Mouse (Mus musculus): ENCODE results near the gene Klk8. TPM values are rescaled to one million over a fixed set of nuclear protein-coding genes. Genes with fewer than 3 reads are reported as not detected.

The Klk8 gene
- polyA plus RNA-seq (2014; fragmentation: Nextera tagmentation; extraction: Ambion mirVana), result 7.6 and 8.6 TPM in 2 replicates

DNA sequence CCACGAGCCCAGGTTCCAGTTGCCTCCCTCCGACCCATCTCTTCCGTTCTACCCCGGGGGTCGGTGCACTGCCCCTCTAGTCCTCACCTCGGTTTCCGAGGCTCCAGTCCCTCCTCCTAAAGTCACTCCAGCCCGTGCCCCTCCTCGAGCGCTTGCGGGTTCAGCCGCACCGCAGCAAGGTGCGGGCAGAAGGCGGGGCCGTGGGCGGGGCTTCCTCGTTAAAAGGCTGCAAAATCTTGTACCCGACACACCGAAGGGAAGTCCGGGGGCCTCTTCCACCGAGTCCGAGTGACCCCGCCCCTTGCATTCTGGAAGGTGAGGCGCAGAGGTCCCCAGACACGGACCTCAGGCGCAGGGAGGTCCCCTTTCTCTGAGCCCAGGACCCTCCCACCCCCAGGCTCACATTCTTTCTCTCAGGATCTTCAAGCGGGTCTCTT, at the start of gene Klk8:
Klk8 (plus strand) TSS at position 245 of the 437 bp plus-strand sequence.
- peak within 1 kb of the TSS; percentile 61 for H3K4me2 ChIP-seq (ENCODE audit: low read depth, low read length)

DNA sequence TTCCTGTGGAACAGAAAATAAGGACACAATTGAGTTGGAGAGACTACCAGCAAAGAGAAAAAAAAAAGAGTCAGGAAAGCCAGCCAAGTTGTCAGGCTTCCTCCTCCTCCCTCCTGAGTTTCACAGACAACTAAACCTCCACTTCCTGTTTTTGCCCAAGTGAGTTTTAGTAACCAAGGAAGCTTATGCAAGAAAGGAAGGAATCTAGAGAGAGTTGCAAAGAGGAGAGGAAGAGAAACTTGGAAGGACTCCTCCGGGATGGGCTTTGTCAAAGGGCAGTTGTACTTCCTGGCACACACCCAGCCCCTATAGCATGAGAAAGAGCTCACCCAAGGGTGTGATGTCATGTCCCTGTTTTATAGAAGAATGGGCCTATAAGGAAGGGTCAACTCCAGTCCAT, 49.6 kb upstream of the Klk8 start:
- no peaks in the 10 kb centered on the region for H3K9me3 ChIP-seq (ENCODE audit: control insufficient read depth, low read length)
- no peak overlapping the region for H3K9ac ChIP-seq (replicated peaks; ENCODE audit: low read depth, low read length)
- H3K36me3 ChIP-seq (ENCODE audit: control insufficient read depth, insufficient read depth, low read length), result no peaks in the 10 kb centered on the region
- WGBS, result 53% methylated on average over 1 of the region's 1 CpGs
- no peak overlapping the region for H3K4me2 ChIP-seq (ENCODE audit: low read depth, low read length)
- no peaks in the 10 kb centered on the region for H3K4me1 ChIP-seq (ENCODE audit: control insufficient read depth, insufficient read depth, low read length)
- H3K27me3 ChIP-seq (ENCODE audit: control insufficient read depth, insufficient read depth, low read length), result no peaks in the 10 kb centered on the region
- ATAC-seq (ENCODE audit: low read depth), result no peak
- no peak overlapping the region for H3K4me3 ChIP-seq (ENCODE audit: low read depth, low read length)
- no peak overlapping the region for H3K27ac ChIP-seq (ENCODE audit: low read depth, low read length)

More for the DNA sequence above, at the start of gene Klk8:
- Histone ChIP-seq H3K27ac (ENCODE audit: low read depth, low read length) (no peak within 1 kb of the TSS), H3K36me3 (ENCODE audit: control insufficient read depth, insufficient read depth, low read length) (no peaks in the 10 kb centered on the region), H3K27me3 (ENCODE audit: control insufficient read depth, insufficient read depth, low read length) (peaks cover 23% of the 10 kb centered on the region), H3K4me3 (ENCODE audit: low read depth, low read length) (peak within 1 kb of the TSS; percentile 39), H3K9me3 (ENCODE audit: control insufficient read depth, low read length) (no peaks in the 10 kb centered on the region), H3K4me1 (ENCODE audit: control insufficient read depth, insufficient read depth, low read length) (peaks cover 4% of the 10 kb centered on the region; the same call in 1 of the 2 replicates), H3K9ac (replicated peaks; ENCODE audit: low read depth, low read length) (peak within 1 kb of the TSS; percentile 48)
- peak; percentile 67 for ATAC-seq (ENCODE audit: low read depth)
- WGBS, result under 1% methylated on average over 28 of the region's 28 CpGs

GRCm38 (mm10) chr7:43752806-43753205, 44.6 kb upstream of the Klk8 start:
- Histone ChIP-seq H3K36me3 (ENCODE audit: control insufficient read depth, insufficient read depth, low read length) (no peaks in the 10 kb centered on the region), H3K4me2 (ENCODE audit: low read depth, low read length) (no peak overlapping the region), H3K27me3 (ENCODE audit: control insufficient read depth, insufficient read depth, low read length) (no peaks in the 10 kb centered on the region), H3K4me1 (ENCODE audit: control insufficient read depth, insufficient read depth, low read length) (no peaks in the 10 kb centered on the region), H3K4me3 (ENCODE audit: low read depth, low read length) (no peak overlapping the region), H3K9ac (replicated peaks; ENCODE audit: low read depth, low read length) (no peak overlapping the region), H3K27ac (ENCODE audit: low read depth, low read length) (no peak overlapping the region), H3K9me3 (ENCODE audit: control insufficient read depth, low read length) (no peaks in the 10 kb centered on the region)
- WGBS, result 82% methylated on average over 2 of the region's 2 CpGs
- no peak for ATAC-seq (ENCODE audit: low read depth)

- no peak overlapping the region for H3K4me3 ChIP-seq (ENCODE audit: low read depth, low read length)
- H3K27me3 ChIP-seq (ENCODE audit: control insufficient read depth, insufficient read depth, low read length), result no peaks in the 10 kb centered on the region
- no peaks in the 10 kb centered on the region for H3K4me1 ChIP-seq (ENCODE audit: control insufficient read depth, insufficient read depth, low read length)
- WGBS, result 60% methylated on average over 8 of the region's 8 CpGs
- no peak overlapping the region for H3K9ac ChIP-seq (replicated peaks; ENCODE audit: low read depth, low read length)
- no peak overlapping the region for H3K4me2 ChIP-seq (ENCODE audit: low read depth, low read length)
- ATAC-seq (ENCODE audit: low read depth), result no peak
- H3K9me3 ChIP-seq (ENCODE audit: control insufficient read depth, low read length), result no peaks in the 10 kb centered on the region
- no peak overlapping the region for H3K27ac ChIP-seq (ENCODE audit: low read depth, low read length)
- H3K36me3 ChIP-seq (ENCODE audit: control insufficient read depth, insufficient read depth, low read length), result no peaks in the 10 kb centered on the region
Observed at GRCm38 (mm10) chr7:43766484-43766883, 30.9 kb upstream of the Klk8 start.

GRCm38 (mm10) chr7:43768597-43768996, 28.8 kb upstream of the Klk8 start, which contains the start of gene Klk12:
Gene Klk12, plus strand, starts transcription at chr7:43768897.
- 75% methylated on average over 4 of the region's 4 CpGs for WGBS
- no peaks in the 10 kb centered on the region for H3K9me3 ChIP-seq (ENCODE audit: control insufficient read depth, low read length)
- no peak for ATAC-seq (ENCODE audit: low read depth)
- no peaks in the 10 kb centered on the region for H3K4me1 ChIP-seq (ENCODE audit: control insufficient read depth, insufficient read depth, low read length)
- H3K9ac ChIP-seq (replicated peaks; ENCODE audit: low read depth, low read length), result no peak within 1 kb of the TSS
- H3K4me2 ChIP-seq (ENCODE audit: low read depth, low read length), result no peak within 1 kb of the TSS
- H3K27me3 ChIP-seq (ENCODE audit: control insufficient read depth, insufficient read depth, low read length), result no peaks in the 10 kb centered on the region
- H3K36me3 ChIP-seq (ENCODE audit: control insufficient read depth, insufficient read depth, low read length), result no peaks in the 10 kb centered on the region
- no peak within 1 kb of the TSS for H3K27ac ChIP-seq (ENCODE audit: low read depth, low read length)
- no peak within 1 kb of the TSS for H3K4me3 ChIP-seq (ENCODE audit: low read depth, low read length)

DNA sequence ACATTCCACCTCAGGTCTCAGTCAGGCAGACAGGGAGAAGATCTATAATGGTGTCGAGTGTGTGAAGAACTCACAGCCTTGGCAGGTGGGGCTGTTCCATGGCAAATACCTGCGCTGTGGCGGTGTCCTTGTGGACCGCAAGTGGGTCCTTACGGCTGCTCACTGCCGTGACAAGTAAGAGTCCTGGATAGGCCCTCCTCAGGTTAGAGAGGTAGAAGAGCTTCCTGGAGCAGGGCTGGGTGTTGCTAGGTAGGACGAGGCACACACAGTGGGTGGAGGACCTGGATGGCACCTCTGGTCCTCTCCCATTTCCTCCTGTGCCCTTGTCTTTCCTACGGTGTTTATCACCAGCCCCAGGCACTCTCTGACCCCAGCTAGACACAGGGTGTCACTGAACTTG, 27.7 kb upstream of the Klk8 start:
- H3K4me3 ChIP-seq (ENCODE audit: low read depth, low read length), result no peak overlapping the region
- no peaks in the 10 kb centered on the region for H3K36me3 ChIP-seq (ENCODE audit: control insufficient read depth, insufficient read depth, low read length)
- WGBS, result 93% methylated on average over 8 of the region's 8 CpGs
- H3K9ac ChIP-seq (replicated peaks; ENCODE audit: low read depth, low read length), result no peak overlapping the region
- H3K27me3 ChIP-seq (ENCODE audit: control insufficient read depth, insufficient read depth, low read length), result no peaks in the 10 kb centered on the region
- H3K4me2 ChIP-seq (ENCODE audit: low read depth, low read length), result no peak overlapping the region
- H3K9me3 ChIP-seq (ENCODE audit: control insufficient read depth, low read length), result no peaks in the 10 kb centered on the region
- H3K4me1 ChIP-seq (ENCODE audit: control insufficient read depth, insufficient read depth, low read length), result no peaks in the 10 kb centered on the region
- ATAC-seq (ENCODE audit: low read depth), result no peak
- H3K27ac ChIP-seq (ENCODE audit: low read depth, low read length), result no peak overlapping the region

GRCm38 (mm10) chr7:43770701-43771100, 26.7 kb upstream of the Klk8 start:
- ATAC-seq (ENCODE audit: low read depth), result no peak
- no peak overlapping the region for H3K27ac ChIP-seq (ENCODE audit: low read depth, low read length)
- H3K4me1 ChIP-seq (ENCODE audit: control insufficient read depth, insufficient read depth, low read length), result no peaks in the 10 kb centered on the region
- WGBS, result 97% methylated on average over 10 of the region's 10 CpGs
- H3K36me3 ChIP-seq (ENCODE audit: control insufficient read depth, insufficient read depth, low read length), result no peaks in the 10 kb centered on the region
- H3K9ac ChIP-seq (replicated peaks; ENCODE audit: low read depth, low read length), result no peak overlapping the region
- H3K27me3 ChIP-seq (ENCODE audit: control insufficient read depth, insufficient read depth, low read length), result no peaks in the 10 kb centered on the region
- no peak overlapping the region for H3K4me2 ChIP-seq (ENCODE audit: low read depth, low read length)
- no peaks in the 10 kb centered on the region for H3K9me3 ChIP-seq (ENCODE audit: control insufficient read depth, low read length)
- no peak overlapping the region for H3K4me3 ChIP-seq (ENCODE audit: low read depth, low read length)

DNA sequence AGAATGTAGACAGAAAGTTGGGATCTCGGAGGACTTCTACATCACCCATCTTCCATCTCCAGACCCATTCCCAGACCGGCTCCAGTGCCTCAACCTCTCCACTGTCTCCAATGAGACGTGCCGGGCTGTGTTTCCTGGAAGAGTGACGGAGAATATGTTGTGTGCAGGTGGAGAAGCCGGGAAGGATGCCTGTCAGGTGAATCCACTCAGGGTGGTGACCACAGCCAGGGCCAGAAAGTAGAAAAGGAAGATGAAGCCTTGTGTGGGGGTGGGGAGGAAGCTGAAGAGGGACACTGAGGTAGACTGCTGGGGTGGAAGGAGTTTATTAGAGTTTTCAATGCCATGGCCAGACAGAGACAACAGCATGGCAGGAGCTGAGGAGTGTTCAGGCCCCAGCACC, 25.5 kb upstream of the Klk8 start:
- H3K9me3 ChIP-seq (ENCODE audit: control insufficient read depth, low read length), result no peaks in the 10 kb centered on the region
- H3K4me2 ChIP-seq (ENCODE audit: low read depth, low read length), result no peak overlapping the region
- 91% methylated on average over 6 of the region's 6 CpGs for WGBS
- no peaks in the 10 kb centered on the region for H3K27me3 ChIP-seq (ENCODE audit: control insufficient read depth, insufficient read depth, low read length)
- no peak overlapping the region for H3K9ac ChIP-seq (replicated peaks; ENCODE audit: low read depth, low read length)
- no peaks in the 10 kb centered on the region for H3K4me1 ChIP-seq (ENCODE audit: control insufficient read depth, insufficient read depth, low read length)
- no peak overlapping the region for H3K4me3 ChIP-seq (ENCODE audit: low read depth, low read length)
- H3K27ac ChIP-seq (ENCODE audit: low read depth, low read length), result no peak overlapping the region
- no peak for ATAC-seq (ENCODE audit: low read depth)
- H3K36me3 ChIP-seq (ENCODE audit: control insufficient read depth, insufficient read depth, low read length), result no peaks in the 10 kb centered on the region

- Histone ChIP-seq H3K27me3 (ENCODE audit: control insufficient read depth, insufficient read depth, low read length) (no peaks in the 10 kb centered on the region), H3K9ac (replicated peaks; ENCODE audit: low read depth, low read length) (no peak overlapping the region), H3K9me3 (ENCODE audit: control insufficient read depth, low read length) (no peaks in the 10 kb centered on the region), H3K27ac (ENCODE audit: low read depth, low read length) (no peak overlapping the region), H3K4me3 (ENCODE audit: low read depth, low read length) (no peak overlapping the region), H3K4me2 (ENCODE audit: low read depth, low read length) (no peak overlapping the region), H3K4me1 (ENCODE audit: control insufficient read depth, insufficient read depth, low read length) (no peaks in the 10 kb centered on the region), H3K36me3 (ENCODE audit: control insufficient read depth, insufficient read depth, low read length) (no peaks in the 10 kb centered on the region)
- no peak for ATAC-seq (ENCODE audit: low read depth)
- 77% methylated on average over 3 of the region's 3 CpGs for WGBS
Observed at GRCm38 (mm10) chr7:43772901-43773300, 24.5 kb upstream of the Klk8 start.

Data from neural tube, embryonic 14.5 days (tissue).